Mouse (Mus musculus): ENCODE data around the gene Gtsf1l.

Gene Gtsf1l

GRCm38 (mm10) chr2:163087728-163088127, at the start of gene Gtsf1l:
Gtsf1l (minus strand) TSS chr2:163087855.
- DNase-seq, result no peak

GRCm38 (mm10) chr2:163136996-163137395, 49.3 kb upstream of the Gtsf1l start:
- DNase-seq, result no peak

DNA sequence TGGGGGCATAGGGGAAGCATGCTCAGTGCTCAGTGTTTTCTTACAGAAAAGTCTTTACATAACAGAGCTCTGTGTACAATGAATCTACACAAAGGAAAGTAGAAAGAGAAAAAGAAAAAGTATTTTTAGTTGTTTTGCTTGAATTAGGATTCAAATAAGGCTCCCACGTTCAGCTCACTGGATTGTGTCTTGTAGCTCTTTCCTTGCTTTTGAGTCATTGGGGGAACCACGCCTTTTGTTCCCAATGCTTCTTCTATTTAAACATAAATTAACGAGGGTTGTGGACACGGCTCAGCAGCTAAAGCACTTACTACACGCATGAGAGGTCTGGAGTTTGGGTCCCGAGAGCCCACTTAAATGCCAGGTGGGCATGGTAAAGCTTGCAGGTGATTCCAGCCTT, 48.3 kb upstream of the Gtsf1l start:
- no peak for DNase-seq

DNA sequence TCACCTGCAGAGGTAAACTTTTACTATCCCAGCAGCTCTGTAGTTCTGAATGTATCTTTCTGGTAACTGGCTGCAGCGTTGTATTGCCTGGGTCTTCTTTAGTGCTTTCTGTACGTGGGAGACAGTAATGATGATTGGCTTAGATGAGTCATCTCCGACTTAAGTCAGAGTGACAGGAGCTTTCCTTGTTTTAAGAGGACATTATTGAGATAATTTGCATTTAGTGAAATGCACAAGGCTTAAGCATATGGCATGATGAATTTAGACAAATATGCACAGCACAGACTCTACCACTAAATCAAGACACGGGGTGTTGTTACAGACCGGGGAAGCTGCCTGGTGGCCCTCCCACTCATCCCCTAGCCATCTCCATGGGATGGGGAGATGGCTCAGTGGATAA, 44.7 kb upstream of the Gtsf1l start:
- no peak for DNase-seq

GRCm38 (mm10) chr2:163130837-163131236, 43.2 kb upstream of the Gtsf1l start:
- DNase-seq, result no peak

DNA sequence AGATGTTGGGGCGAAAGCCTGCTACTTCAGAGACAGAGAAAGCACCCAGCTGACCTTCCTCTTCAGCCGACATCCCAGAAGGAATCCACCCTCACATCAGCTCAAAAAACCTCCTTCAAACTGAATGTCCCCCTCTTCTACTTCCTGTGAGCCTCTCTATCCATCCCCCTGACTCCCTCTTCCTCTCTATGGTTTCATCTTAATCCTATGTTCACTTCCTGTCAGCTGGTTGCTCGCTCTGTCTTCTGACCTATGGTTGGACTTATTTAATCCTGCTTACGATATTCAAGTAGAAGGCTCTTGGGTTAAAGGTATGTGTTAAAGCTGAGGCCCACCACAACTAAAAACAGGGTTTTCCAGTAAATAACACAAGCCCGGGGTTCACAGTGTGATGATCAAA, 35.8 kb upstream of the Gtsf1l start:
- DNase-seq, result no peak

DNA sequence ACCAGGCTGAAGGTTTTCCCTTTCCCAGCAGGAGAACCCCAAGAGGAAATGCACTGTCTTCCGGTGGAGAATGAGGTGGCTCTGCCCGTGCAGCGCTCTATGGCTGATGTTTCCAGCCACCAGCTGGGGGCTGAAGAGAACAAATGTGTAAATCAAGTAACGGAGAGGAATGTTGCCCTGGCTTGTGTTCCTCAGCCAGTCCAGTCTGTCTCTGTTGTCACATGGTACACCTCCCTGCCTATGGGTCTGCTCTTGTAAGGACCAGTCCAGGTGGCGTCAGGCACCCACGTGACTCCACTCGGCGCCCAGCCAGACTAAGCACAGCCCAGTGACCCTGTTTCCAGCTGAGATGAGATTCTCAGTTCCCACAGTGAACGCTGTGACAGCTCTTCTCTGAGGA, 34.7 kb upstream of the Gtsf1l start:
- DNase-seq, result peak; percentile 4 to 14

DNA sequence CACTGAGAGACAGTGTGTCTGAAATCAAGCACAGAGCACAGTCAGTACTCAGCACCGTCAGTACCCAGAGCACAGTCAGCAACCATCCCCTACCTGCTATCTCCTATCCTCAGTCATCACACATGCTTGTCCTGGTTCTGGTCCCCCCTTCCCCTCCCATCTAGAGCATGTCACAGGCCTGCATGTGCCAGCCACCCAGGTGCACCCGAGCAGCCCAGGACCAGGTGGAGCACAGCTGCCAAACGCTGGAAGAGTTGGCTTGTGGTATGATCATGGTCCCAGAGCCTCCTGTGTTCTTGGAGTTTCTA, 33.7 kb upstream of the Gtsf1l start:
- no peak for DNase-seq

GRCm38 (mm10) chr2:163120626-163121352, 33.1 kb upstream of the Gtsf1l start:
- DNase-seq, result no peak

DNA sequence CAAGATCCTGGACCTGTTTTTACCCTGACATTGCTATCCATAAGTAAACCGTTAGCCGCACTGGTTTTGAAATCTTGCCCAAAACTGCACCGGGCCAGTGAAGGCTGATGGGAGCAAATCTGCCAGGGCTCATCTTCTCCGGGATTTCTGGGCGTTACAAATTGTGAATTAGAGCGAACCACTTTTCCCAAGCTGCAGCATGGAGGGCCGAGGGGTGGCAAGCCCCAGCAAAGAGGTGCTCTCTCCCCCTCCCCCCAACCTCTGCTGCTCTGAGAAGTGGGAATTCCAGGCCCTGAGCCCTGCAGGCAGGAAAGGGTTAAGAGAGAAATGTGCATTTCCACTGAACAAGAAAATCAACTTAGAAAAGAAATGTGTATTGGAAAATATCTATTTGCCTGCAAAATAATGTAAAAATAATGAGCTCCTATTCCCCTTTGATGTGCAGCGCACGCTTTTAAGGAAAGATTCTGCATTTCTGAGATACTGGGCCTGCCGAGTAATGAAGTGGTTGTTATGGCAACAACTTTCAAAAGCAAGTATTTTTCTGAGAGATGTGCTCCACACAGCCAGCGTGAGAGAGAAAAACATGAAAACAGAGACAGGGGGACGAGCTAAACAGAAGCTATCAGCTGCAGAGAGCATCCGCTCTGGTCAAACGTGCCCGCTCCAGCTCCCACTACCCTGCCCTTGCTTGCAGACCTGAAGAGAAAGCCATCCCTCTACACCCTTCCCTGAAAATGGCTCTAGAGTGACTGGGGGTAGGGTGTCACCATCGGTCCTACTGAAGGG, 24.0 kb upstream of the Gtsf1l start:
- no peak for DNase-seq

GRCm38 (mm10) chr2:163110706-163111105, 23.1 kb upstream of the Gtsf1l start:
- DNase-seq, result no peak

DNA sequence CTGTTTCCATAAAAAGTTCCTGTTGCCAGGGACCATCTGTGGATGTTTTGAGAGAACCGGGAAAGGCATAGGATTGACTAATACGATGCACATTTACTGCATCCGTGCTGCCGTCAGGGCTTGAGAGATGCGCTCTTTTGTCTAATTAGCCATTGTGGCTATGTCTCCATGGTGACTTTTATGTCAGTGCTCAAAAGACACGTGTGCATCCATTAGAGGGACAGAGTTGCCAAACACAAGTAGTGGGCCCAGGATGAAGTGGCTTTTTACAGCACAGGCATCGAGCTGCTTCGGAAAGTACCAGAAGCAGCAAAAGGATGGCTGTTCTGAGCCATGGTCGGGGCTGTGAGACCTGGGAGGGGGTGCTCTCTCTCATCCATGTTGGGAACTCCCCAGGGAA, 20.7 kb upstream of the Gtsf1l start:
- no peak for DNase-seq

- DNase-seq, result peak; percentile 3 to 7
Observed at GRCm38 (mm10) chr2:163104086-163104770, 16.6 kb upstream of the Gtsf1l start.

DNA sequence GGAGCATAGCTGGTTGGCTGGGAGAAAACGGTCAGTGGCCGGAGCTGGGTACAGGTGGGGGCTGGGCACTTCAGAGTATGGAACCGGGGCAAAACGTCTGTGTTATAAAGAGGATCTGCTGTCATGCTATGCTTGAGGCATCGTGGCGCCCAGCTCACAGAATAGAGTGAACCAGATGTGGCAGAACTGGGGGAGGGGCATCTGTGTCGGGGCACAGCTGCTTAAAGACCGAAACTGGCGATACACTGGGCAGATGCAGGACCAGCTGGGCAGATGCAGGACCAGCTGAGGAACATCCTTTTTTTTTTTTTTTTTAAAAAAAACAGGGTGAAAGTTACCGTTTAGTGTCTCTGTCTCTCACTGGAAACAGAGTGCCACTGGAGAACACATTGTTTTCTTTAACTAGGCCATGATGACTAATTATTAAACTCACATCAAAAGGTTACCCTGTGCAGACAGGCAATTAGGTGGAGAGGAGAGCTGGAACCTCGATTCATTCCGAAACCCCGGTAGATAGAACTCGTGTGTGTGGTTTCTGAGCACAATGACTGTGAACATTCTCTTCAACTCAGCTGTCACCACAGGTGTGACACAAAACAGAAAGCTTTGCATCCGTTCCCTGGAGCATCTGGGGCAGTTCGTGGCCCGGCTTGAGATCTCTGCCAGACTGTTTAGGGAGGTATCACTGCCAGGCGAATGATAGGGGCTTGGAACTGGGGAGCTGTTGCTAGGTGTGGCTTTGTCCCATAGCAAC, 15.4 kb upstream of the Gtsf1l start:
- DNase-seq, result no peak

DNA sequence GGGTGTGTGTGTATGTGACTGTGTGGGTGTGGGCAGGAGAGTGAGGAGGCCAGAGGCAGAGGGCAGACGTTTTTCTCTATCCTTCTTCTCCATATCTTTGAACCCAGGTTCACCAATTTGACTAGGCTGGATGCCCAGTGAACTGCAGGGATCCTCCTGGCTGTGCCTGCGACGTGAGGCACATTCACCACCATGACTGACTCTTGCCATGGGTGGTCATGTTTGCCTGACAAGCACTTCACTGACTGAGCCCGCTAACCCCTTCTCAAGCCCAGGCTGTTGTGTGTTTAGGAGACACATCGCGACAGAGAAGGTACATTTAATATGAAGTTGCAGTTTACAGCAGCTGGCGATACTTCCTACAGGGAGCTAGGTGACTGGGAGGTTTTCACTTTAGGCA, 14.6 kb upstream of the Gtsf1l start:
- DNase-seq, result no peak

DNA sequence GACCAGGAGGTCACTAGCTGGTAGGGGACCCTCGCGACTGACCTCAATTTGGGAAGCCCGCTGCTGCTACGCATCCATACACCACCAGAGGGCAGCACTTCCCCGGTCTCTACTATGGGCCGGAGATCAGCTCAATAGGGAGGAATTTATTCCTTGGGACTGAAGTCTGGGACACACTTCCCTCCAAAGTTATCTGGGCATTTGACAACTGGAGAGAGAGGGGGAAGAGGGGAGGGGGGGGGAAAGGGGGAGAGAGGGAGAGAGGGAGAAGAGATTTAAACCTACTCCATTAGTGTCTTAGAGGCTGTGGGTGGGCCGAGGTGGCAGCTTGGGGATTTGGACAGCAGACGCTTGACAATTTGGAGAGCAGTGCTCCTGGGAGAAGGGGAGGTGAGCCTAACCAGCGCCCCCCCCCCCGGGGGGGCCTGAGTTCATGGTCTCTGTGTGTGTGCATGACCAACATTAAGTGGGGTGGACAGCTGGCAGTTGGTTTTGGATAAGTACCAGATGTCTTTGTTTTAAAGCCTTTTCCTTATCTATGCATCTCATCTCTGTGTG, 14.1 kb upstream of the Gtsf1l start:
- peak; percentile 25 to 50 for DNase-seq

DNA sequence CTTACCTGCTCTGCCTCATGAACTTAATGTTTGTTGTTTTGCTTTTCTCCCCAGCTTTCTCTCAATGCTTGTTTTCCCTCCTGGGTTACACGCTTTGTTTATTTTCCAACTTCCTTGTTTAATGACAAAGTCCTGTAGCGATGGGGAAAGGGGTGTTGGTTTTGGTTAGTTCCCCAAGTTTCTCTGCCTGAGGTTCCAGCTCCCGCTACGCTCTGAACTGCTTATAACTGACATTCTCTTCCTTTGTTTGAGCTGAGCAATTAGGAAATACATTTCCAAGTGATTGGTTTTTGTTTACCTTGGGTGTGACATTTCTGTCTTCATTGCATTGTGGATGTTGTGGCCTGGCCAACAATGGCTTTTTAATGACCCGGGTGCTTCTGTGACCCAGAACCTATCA, 12.9 kb upstream of the Gtsf1l start:
- DNase-seq, result no peak

- no peak for DNase-seq
Observed at GRCm38 (mm10) chr2:163099919-163100318, 12.3 kb upstream of the Gtsf1l start.

- DNase-seq, result no peak
Observed at GRCm38 (mm10) chr2:163095784-163096183, 8.1 kb upstream of the Gtsf1l start.

DNA sequence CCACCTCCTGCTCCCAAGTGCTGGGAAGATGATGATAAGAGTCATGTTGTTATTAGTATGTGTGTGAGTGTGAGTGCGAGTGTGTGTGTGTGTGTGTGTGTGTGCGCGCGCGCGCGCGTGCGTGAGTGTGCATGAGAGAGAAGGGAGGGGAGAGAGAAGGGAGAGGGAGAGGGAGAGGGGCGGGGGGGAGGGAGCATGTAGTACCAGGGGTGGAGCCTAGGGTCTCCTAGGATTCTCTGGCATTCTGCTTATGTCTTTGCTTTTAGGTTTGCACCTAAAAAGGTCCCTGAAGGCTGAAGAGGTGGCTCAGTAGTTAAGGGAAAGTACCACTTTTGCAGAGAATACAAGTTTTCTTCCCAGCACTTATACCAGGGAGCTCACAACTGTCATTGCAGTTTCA, 7.3 kb upstream of the Gtsf1l start:
- DNase-seq, result no peak

DNA sequence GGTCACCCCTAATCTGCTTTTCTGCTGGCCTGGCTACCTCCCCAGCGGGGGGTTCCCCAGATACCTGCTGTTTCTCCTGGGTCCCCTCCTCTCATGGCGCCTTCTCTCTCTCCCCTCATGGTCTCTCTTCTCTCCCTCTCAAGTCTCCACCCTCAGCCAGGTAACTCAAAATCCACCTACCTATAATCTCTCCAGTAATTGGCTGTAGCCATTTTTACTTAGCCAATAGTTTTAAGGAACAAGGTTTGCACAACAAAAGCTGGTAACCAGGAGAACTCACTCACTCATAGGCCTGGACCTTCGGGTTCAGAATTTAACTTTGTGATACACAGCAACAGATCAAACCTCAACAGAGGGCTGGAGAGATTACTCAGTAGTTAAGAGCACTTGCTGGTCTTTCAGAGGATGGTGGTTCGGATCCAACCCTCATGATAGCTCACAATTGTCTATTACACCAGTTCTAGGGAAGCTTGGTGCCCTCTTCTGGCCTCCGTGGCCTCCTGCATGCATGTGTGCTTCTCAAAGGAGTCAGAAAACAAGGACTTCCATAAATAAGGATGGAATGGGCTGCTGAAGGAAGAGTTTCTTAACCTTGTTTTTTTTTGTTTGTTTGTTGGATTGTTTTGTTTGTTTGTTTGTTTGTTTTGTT, 1.9 kb upstream of the Gtsf1l start:
- DNase-seq, result no peak

GRCm38 (mm10) chr2:163086561-163086960, 1.1 kb downstream of the Gtsf1l start:
- DNase-seq, result no peak
